In the genomic region with DNA sequence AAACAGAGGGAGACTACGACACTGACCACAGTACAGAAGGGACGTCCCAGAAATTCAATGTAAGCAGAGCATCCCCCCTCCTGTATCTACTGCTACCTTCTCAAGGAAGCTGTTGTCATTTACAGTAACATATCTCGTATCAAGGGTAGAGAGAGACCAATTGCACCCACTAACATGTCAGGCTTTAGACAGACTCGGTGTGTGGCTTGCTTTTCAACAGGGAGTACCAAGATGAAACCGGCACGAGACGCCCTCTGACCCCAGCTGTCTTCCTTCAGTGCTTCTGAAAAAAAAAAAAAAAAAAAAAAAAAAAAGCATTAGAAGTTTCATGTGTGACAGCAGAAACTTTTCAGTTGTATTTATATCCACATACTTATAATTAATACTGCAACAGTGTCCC, we compare ENCODE assay signal across 27 mouse cellular contexts.
DNase-seq lines count a peak whose midpoint lies in the region; ATAC-seq lines count a peak whose summit lies in the region.
"Had no signal": no experiment of that assay in that cellular context is flagged by ENCODE, and none has a peak within 500 bp of the region (broad histone marks: within the 10 kb centered on the region; RNA-seq: fewer than 3 reads in every experiment).

No protein-coding gene starts in this region.

- H3K27me3 ChIP-seq in kidney, embryonic 15.5 days: no peaks in the 10 kb centered on the region
- H3K27me3 ChIP-seq: embryonic facial prominence, embryonic 12.5 days; embryonic facial prominence, embryonic 15.5 days; heart, embryonic 13.5 days had no signal

- no peak overlapping the region for H3K9ac ChIP-seq in kidney, embryonic 15.5 days
- H3K9ac ChIP-seq: embryonic facial prominence, embryonic 12.5 days; embryonic facial prominence, embryonic 15.5 days; forebrain, postnatal 0 days; heart, embryonic 13.5 days; hindbrain, embryonic 14.5 days had no signal

- 41% methylated on average over 7 of the region's 7 CpGs for WGBS in kidney, embryonic 15.5 days

- no peaks in the 10 kb centered on the region for H3K4me1 ChIP-seq in kidney, embryonic 15.5 days
- H3K4me1 ChIP-seq: embryonic facial prominence, embryonic 12.5 days; embryonic facial prominence, embryonic 15.5 days; heart, embryonic 10.5 days; heart, embryonic 13.5 days had no signal

- no peak overlapping the region for H3K27ac ChIP-seq in kidney, embryonic 15.5 days
- H3K27ac ChIP-seq: embryonic facial prominence, embryonic 12.5 days; embryonic facial prominence, embryonic 15.5 days; gastrocnemius, adult 2 months; heart, embryonic 10.5 days; heart, embryonic 13.5 days; hindbrain, embryonic 14.5 days; hindbrain, postnatal 0 days had no signal

- peak; percentile 2 for DNase-seq in kidney, adult 9 months
- no peak for DNase-seq in kidney, adult 8-10 months
- peak; percentile 10 for DNase-seq in kidney, postnatal 10 days
- DNase-seq in cerebellum, adult 18-20 months: no peak
- DNase-seq in heart, adult 8-10 months (ENCODE audit: low spot score): no peak
- DNase-seq: adrenal gland, adult 8-10 months; adrenal gland, postnatal 36 days; B cell, adult 2 months; cerebellum, adult 2 months; cerebellum, adult 9-11 months; cerebellum, postnatal 25 days; forebrain, postnatal 0 days; gastrocnemius, adult 2 months; gastrocnemius, postnatal 25 days; heart, adult 18-20 months; heart, postnatal 14 days; heart, postnatal 4 days had no signal

- peak; percentile 70; the same call in 1 of the 2 replicates for ATAC-seq in kidney, embryonic 15.5 days (replicated peaks; ENCODE audit: low FRiP score)
- ATAC-seq in CD4-positive, CD25-positive, alpha-beta regulatory T cell, adult 4 months: no peak
- ATAC-seq: activated CD4-positive, CD25-positive, alpha-beta regulatory T cell, adult 4 months; forebrain, embryonic 14.5 days; forebrain, postnatal 0 days; hindbrain, postnatal 0 days had no signal

- H3K9me3 ChIP-seq in kidney, embryonic 15.5 days (replicated peaks): no peaks in the 10 kb centered on the region
- H3K9me3 ChIP-seq: embryonic facial prominence, embryonic 12.5 days; embryonic facial prominence, embryonic 15.5 days; heart, embryonic 10.5 days; heart, embryonic 13.5 days had no signal

- no peak overlapping the region for H3K4me3 ChIP-seq in kidney, embryonic 15.5 days (replicated peaks)
- H3K4me3 ChIP-seq: embryonic facial prominence, embryonic 12.5 days; embryonic facial prominence, embryonic 15.5 days; gastrocnemius, adult 2 months; heart, embryonic 10.5 days; heart, embryonic 13.5 days had no signal

- H3K36me3 ChIP-seq in kidney, embryonic 15.5 days: no peaks in the 10 kb centered on the region
- H3K36me3 ChIP-seq: embryonic facial prominence, embryonic 12.5 days; embryonic facial prominence, embryonic 15.5 days; heart, embryonic 10.5 days; heart, embryonic 13.5 days had no signal

- H3K4me2 ChIP-seq in kidney, embryonic 15.5 days: no peak overlapping the region
- H3K4me2 ChIP-seq: embryonic facial prominence, embryonic 12.5 days; embryonic facial prominence, embryonic 15.5 days; heart, embryonic 13.5 days; hindbrain, embryonic 14.5 days had no signal

Comparison
In these comparisons a context has a peak if more than half of its experiments do, and no peak if none do; other contexts are left out.
1. DNase-seq: peak in kidney, adult 9 months (single experiment) and kidney, postnatal 10 days (single experiment); none in kidney, adult 8-10 months (0 of 2), cerebellum, adult 18-20 months (0 of 2) and heart, adult 8-10 months (single experiment).